Mouse (Mus musculus) NIH3T3 (cell line): ENCODE measurements around the gene Pcbd1.
"Not testable (repeated sequence)": the region's sequence is repeated elsewhere in the genome, so short reads cannot be mapped to it uniquely, and the experiment has no call there.

Experiments
- DNase-seq: peaks from one replicate; pipeline ENCODE4 v3.0.0-alpha.2; 2012; ENCODE audit warnings: low read depth

The Pcbd1 gene

GRCm38 (mm10) chr10:61103564-61104114 lies 14.5 kb downstream of the Pcbd1 start:
- no peak for DNase-seq

DNA sequence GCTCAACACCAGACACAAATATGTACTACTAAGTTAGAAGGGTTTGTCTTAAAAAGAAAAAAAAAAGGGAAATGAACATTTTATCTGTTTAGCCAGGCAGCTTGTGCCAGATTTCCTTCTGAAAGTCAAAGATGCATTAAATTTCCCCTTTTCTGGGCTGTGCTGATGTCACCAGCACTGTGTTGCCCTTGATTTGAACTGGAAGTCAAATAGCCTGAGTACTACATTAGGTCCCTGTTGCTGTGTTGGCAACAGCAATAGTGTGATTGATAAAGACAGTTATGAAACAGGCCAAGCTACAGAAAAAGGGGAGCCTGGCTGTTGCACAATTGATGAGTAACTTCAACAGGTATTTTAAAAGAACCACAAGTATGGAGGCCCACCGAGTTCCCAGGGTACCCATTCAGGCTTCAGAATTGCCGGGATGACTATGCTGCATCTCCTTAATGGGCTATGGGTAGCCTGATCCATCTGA lies 25.2 kb downstream of the Pcbd1 start:
- DNase-seq, result peak; percentile 88

GRCm38 (mm10) chr10:61121732-61122131 lies 32.6 kb downstream of the Pcbd1 start:
- DNase-seq, result not testable (repeated sequence)

GRCm38 (mm10) chr10:61123276-61123913 lies 34.3 kb downstream of the Pcbd1 start:
- no peak for DNase-seq

- no peak for DNase-seq
These were observed 35.3 kb downstream of the Pcbd1 start for GRCm38 (mm10) chr10:61124462-61124861.

DNA sequence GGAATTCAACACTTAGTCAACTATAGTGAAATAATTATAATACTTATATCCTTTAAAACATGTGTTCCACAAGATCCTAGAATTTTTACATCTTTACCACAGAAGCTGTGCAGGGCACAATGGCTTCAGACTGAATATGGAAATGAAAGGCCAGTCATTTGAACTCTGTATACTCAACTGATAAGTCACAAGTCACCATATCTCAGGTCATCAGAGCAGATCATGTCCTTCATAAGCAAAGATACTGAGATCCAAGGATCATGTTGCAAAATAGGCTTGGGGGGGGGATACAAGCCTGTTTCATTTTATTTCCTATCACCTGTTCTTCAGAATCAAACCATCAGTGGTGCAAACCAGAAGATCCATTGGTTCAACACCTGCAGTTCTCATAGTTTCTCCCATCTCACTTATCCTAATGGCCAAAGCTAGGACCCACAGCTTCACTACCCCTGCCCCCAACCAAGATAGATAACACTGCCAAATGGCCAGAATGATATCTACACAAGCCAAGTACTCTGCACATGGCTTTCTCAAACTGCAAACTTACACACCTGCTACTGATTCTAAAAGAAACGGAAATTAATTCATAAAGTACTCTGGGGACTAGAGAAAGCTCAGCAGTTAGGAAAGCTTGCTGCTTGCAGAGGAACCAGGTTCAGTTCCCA lies 39.7 kb downstream of the Pcbd1 start:
- no peak for DNase-seq

- peak; percentile 89 for DNase-seq
These were observed 41.8 kb downstream of the Pcbd1 start for GRCm38 (mm10) chr10:61130959-61131358.

DNA sequence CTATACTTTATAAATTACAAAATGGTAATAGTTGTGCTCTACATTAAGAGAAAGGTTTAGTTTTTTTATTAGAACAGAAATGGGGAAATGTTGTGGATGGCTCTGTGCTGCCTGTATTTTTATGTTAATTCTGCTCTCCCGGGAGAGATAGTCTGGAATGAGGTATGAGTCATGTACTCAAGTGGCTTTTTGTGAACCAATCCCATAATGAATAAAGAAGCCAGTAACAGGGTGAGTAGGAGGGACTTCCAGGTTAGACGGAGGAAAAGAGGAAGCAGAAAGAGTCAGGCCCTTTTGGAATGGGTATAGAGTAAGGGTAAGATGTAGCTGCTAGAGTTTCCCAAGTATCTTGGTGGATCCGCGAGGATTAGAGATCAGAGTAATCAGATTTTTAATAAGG lies 44.9 kb downstream of the Pcbd1 start:
- DNase-seq, result peak; percentile 33

GRCm38 (mm10) chr10:61135226-61135839 lies 46.2 kb downstream of the Pcbd1 start:
- no peak for DNase-seq

DNA sequence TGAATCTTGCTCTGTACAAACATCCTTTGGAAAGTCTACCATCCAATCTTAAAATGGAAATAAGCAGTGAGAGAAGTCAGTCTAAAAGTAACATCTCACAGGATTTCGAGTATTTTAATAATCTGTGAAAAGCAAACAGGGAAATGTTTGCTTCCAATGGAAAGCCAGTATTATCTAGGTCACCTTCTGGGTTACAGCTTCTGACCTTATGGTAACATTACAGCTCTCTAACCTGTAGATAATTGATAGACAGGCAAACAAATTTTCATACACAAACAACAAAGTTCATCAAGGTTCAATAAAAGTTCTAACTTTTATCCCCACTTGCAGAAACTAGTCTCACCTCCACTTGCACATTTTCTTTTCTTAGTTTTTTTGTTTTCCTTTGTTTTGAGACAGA lies 48.4 kb downstream of the Pcbd1 start:
- DNase-seq, result no peak

DNA sequence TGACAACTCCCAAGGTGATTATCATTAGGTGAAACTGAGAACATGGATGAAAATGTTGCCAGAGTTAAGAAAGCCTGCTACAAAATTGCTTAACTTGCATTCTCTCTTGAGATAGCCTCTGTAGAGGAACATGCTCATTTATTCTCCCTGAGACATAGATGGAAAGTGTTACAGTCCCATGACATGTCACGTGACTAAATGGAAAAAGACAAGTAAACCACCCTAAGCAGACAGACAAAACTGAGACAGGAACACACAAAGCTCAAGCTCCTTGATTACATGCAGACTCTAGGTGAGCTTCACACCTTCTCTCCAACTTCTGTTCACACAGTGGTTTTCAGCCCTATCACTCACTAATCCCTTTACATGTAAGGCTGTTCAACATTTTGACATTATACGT lies 54.2 kb downstream of the Pcbd1 start:
- peak; percentile 37 for DNase-seq
